Comparison of ENCODE assay signal across 9 mouse cellular contexts in the genomic region with DNA sequence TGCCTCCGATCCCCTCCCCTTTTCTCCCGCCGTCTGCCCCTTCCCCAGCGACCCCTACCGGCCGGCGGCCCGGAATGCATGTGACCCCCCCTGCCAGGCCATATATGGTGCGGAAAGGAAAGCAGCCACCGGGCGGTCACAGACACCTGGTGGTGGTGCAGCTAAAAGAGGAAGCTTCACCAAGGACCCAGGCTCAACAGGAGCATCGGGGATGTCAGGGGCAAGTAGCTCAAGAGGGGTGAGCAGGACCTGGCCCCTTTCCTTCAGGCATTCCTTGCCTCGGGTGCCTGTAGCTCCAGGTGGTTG. TPM values are rescaled to one million over a fixed set of nuclear protein-coding genes. Genes with fewer than 3 reads are reported as not detected.
DNase-seq lines count a peak whose midpoint lies in the region; ATAC-seq and TF ChIP-seq lines count a peak whose summit lies in the region.
"Not testable (repeated sequence)": the region's sequence is repeated elsewhere in the genome, so short reads cannot be mapped to it uniquely, and the experiment has no call there.
"Had no signal": no experiment of that assay in that cellular context is flagged by ENCODE, and none has a peak within 500 bp of the region (broad histone marks: within the 10 kb centered on the region; RNA-seq: fewer than 3 reads in every experiment).

No protein-coding gene starts in this region.

- TF ChIP-seq CTCF in lung, postnatal 0 days (IDR thresholded peaks at IDR 0.05): peak; percentile 29
- not testable (repeated sequence) for TF ChIP-seq CTCF in thymus, adult 2 months (IDR thresholded peaks at IDR 0.05; ENCODE audit: borderline replicate concordance, control insufficient read depth, extremely low read depth, insufficient read depth, low read length, poor library complexity)

- not testable (repeated sequence) for H3K27ac ChIP-seq in forebrain, embryonic 16.5 days (ENCODE audit: low read length); heart, embryonic 16.5 days (ENCODE audit: low read length); intestine, embryonic 16.5 days (ENCODE audit: low read length); limb, embryonic 10.5 days; lung, postnatal 0 days (ENCODE audit: low read length); neural tube, embryonic 15.5 days (replicated peaks); thymus, adult 2 months (ENCODE audit: control insufficient read depth, insufficient read depth, low read length)

- ATAC-seq in forebrain, embryonic 16.5 days; heart, embryonic 16.5 days (replicated peaks; ENCODE audit: extremely low read depth, insufficient read depth, low FRiP score); intestine, embryonic 16.5 days; lung, postnatal 0 days; neural tube, embryonic 15.5 days (ENCODE audit: low FRiP score): not testable (repeated sequence)

- not testable (repeated sequence) for H3K9ac ChIP-seq in forebrain, embryonic 16.5 days (replicated peaks; ENCODE audit: low read depth, low read length); heart, embryonic 16.5 days (ENCODE audit: low read length); intestine, embryonic 16.5 days (ENCODE audit: low read depth, low read length); lung, postnatal 0 days (replicated peaks; ENCODE audit: low read depth); neural tube, embryonic 15.5 days (replicated peaks)

- H3K27me3 ChIP-seq in forebrain, embryonic 16.5 days (replicated peaks; ENCODE audit: control insufficient read depth, insufficient read depth, low read length); heart, embryonic 16.5 days (ENCODE audit: control insufficient read depth, insufficient read depth, low read length); intestine, embryonic 16.5 days (replicated peaks; ENCODE audit: control insufficient read depth, insufficient read depth, low read length); limb, embryonic 10.5 days (ENCODE audit: low read depth, poor library complexity, severe bottlenecking); lung, postnatal 0 days (replicated peaks; ENCODE audit: insufficient read depth, low read length); neural tube, embryonic 15.5 days (replicated peaks); thymus, adult 2 months (ENCODE audit: control insufficient read depth, insufficient read depth, low read length): not testable (repeated sequence)

- not testable (repeated sequence) for H3K4me1 ChIP-seq in forebrain, embryonic 16.5 days (replicated peaks; ENCODE audit: control insufficient read depth, insufficient read depth, low read length); heart, embryonic 16.5 days (ENCODE audit: control insufficient read depth, insufficient read depth, low read length); intestine, embryonic 16.5 days (ENCODE audit: control insufficient read depth, insufficient read depth, low read length); limb, embryonic 10.5 days; lung, postnatal 0 days (ENCODE audit: insufficient read depth, low read depth, low read length); neural tube, embryonic 15.5 days; thymus, adult 2 months (replicated peaks; ENCODE audit: control insufficient read depth, insufficient read depth, low read length)

- not testable (repeated sequence) for TF ChIP-seq POLR2A in thymus, adult 2 months (IDR thresholded peaks at IDR 0.05; ENCODE audit: control insufficient read depth, extremely low read depth, insufficient read depth, low read length, poor library complexity)

- TF ChIP-seq EP300 in lung, postnatal 0 days (IDR thresholded peaks at IDR 0.05): not testable (repeated sequence)

- 3% methylated on average over 4 of the region's 13 CpGs for WGBS in forebrain, embryonic 16.5 days
- 0% methylated on average over 4 of the region's 13 CpGs for WGBS in heart, embryonic 16.5 days
- WGBS in intestine, embryonic 16.5 days: 5% methylated on average over 5 of the region's 13 CpGs
- WGBS in limb, embryonic 10.5 days: 6% methylated on average over 5 of the region's 13 CpGs
- 0% methylated on average over 4 of the region's 13 CpGs for WGBS in lung, postnatal 0 days
- 0% methylated on average over 3 of the region's 13 CpGs for WGBS in neural tube, embryonic 15.5 days
- WGBS in thymus, adult 2 months: 0% methylated on average over 4 of the region's 13 CpGs

- peak overlapping the region; percentile 39 for H3K4me3 ChIP-seq in forebrain, embryonic 16.5 days (replicated peaks; ENCODE audit: low read length)
- peak overlapping the region; percentile 47 for H3K4me3 ChIP-seq in heart, embryonic 16.5 days (ENCODE audit: low read length)
- H3K4me3 ChIP-seq in intestine, embryonic 16.5 days (ENCODE audit: low read length): peak overlapping the region; percentile 41
- peak overlapping the region; percentile 48 for H3K4me3 ChIP-seq in limb, embryonic 10.5 days
- H3K4me3 ChIP-seq in lung, postnatal 0 days (ENCODE audit: low read depth, low read length): not testable (repeated sequence)
- H3K4me3 ChIP-seq in neural tube, embryonic 15.5 days (replicated peaks): peak overlapping the region; percentile 46
- peak overlapping the region; percentile 25 for H3K4me3 ChIP-seq in thymus, adult 2 months (ENCODE audit: control insufficient read depth, insufficient read depth, low read length)

- peak; percentile 1 to 5 for DNase-seq in cerebellum, postnatal 36 days
- not testable (repeated sequence) for DNase-seq in limb, embryonic 10.5 days (ENCODE audit: low spot score); lung, postnatal 0 days (ENCODE audit: low spot score)
- DNase-seq in thymus, adult 2 months: peak; percentile 17

- H3K9me3 ChIP-seq in forebrain, embryonic 16.5 days (ENCODE audit: control insufficient read depth, low read length); heart, embryonic 16.5 days (replicated peaks; ENCODE audit: control insufficient read depth, low read length); intestine, embryonic 16.5 days (ENCODE audit: control insufficient read depth, low read length); limb, embryonic 10.5 days (replicated peaks); lung, postnatal 0 days (ENCODE audit: low read length); neural tube, embryonic 15.5 days (replicated peaks): not testable (repeated sequence)

- not testable (repeated sequence) for H3K36me3 ChIP-seq in forebrain, embryonic 16.5 days (ENCODE audit: control insufficient read depth, insufficient read depth); heart, embryonic 16.5 days (ENCODE audit: control insufficient read depth, insufficient read depth); intestine, embryonic 16.5 days (ENCODE audit: control insufficient read depth, insufficient read depth, low read length); limb, embryonic 10.5 days; lung, postnatal 0 days (ENCODE audit: insufficient read depth, low read length); neural tube, embryonic 15.5 days; thymus, adult 2 months (ENCODE audit: control insufficient read depth, insufficient read depth, low read length)

- not testable (repeated sequence) for H3K4me2 ChIP-seq in forebrain, embryonic 16.5 days (ENCODE audit: low read length); heart, embryonic 16.5 days (ENCODE audit: low read depth, low read length); intestine, embryonic 16.5 days (ENCODE audit: low read depth, low read length)
- H3K4me2 ChIP-seq in lung, postnatal 0 days (replicated peaks; ENCODE audit: low read depth, low read length): peak overlapping the region; percentile 42
- peak overlapping the region; percentile 54 for H3K4me2 ChIP-seq in neural tube, embryonic 15.5 days

RNA-seq across cellular contexts. Expression of a gene that starts 15.1 kb away (rescaled TPM):
- polyA plus RNA-seq in forebrain, embryonic 16.5 days (2015; fragmentation: Nextera tagmentation; extraction: Ambion mirVana): 11.5 and 16.2 TPM in 2 replicates
- polyA plus RNA-seq in heart, embryonic 16.5 days (2015; fragmentation: Nextera tagmentation; extraction: Ambion mirVana): 6.1 and 10.1 TPM in 2 replicates
- polyA plus RNA-seq in intestine, embryonic 16.5 days (2015; fragmentation: Nextera tagmentation; extraction: Ambion mirVana): 1.8 and 2.2 TPM in 2 replicates
- 4.7 and 4.9 TPM in 2 replicates for polyA plus RNA-seq in limb, embryonic 10.5 days (2016; fragmentation: Nextera tagmentation; extraction: Ambion mirVana)
- 0.92 and 1.2 TPM in 2 replicates for polyA plus RNA-seq in lung, postnatal 0 days (2015; fragmentation: Nextera tagmentation; extraction: Ambion mirVana)
- 15.3 and 17.3 TPM in 2 replicates for polyA plus RNA-seq in neural tube, embryonic 15.5 days (2015; fragmentation: Nextera tagmentation; extraction: Ambion mirVana)
- 0.62 and 0.89 TPM in 2 replicates for polyA plus RNA-seq in thymus, adult 2 months (2012; rRNA removed)
- polyA plus RNA-seq: liver, adult 2 months had no signal

RNA-seq across cellular contexts. Expression of a gene that starts 17.0 kb away (rescaled TPM):
- polyA plus RNA-seq in forebrain, embryonic 16.5 days (2015; fragmentation: Nextera tagmentation; extraction: Ambion mirVana): not detected in 2 replicates
- polyA plus RNA-seq in heart, embryonic 16.5 days (2015; fragmentation: Nextera tagmentation; extraction: Ambion mirVana): not detected in 2 replicates
- not detected in 2 replicates for polyA plus RNA-seq in intestine, embryonic 16.5 days (2015; fragmentation: Nextera tagmentation; extraction: Ambion mirVana)
- polyA plus RNA-seq in limb, embryonic 10.5 days (2016; fragmentation: Nextera tagmentation; extraction: Ambion mirVana): not detected in 2 replicates
- not detected in 2 replicates for polyA plus RNA-seq in lung, postnatal 0 days (2015; fragmentation: Nextera tagmentation; extraction: Ambion mirVana)
- not detected in 2 replicates for polyA plus RNA-seq in neural tube, embryonic 15.5 days (2015; fragmentation: Nextera tagmentation; extraction: Ambion mirVana)
- polyA plus RNA-seq in thymus, adult 2 months (2012; rRNA removed): not detected in 2 replicates
- polyA plus RNA-seq: liver, adult 2 months had no signal

RNA-seq across cellular contexts. Expression of a gene that starts 37.1 kb away (rescaled TPM):
- polyA plus RNA-seq in forebrain, embryonic 16.5 days (2015; fragmentation: Nextera tagmentation; extraction: Ambion mirVana): not detected in 2 replicates
- polyA plus RNA-seq in heart, embryonic 16.5 days (2015; fragmentation: Nextera tagmentation; extraction: Ambion mirVana): not detected in 2 replicates
- polyA plus RNA-seq in intestine, embryonic 16.5 days (2015; fragmentation: Nextera tagmentation; extraction: Ambion mirVana): not detected in 2 replicates
- not detected in 2 replicates for polyA plus RNA-seq in limb, embryonic 10.5 days (2016; fragmentation: Nextera tagmentation; extraction: Ambion mirVana)
- polyA plus RNA-seq in lung, postnatal 0 days (2015; fragmentation: Nextera tagmentation; extraction: Ambion mirVana): not detected in 2 replicates
- 0.28 TPM in 1 of 2 replicates, not detected in the other for polyA plus RNA-seq in neural tube, embryonic 15.5 days (2015; fragmentation: Nextera tagmentation; extraction: Ambion mirVana)
- not detected in 2 replicates for polyA plus RNA-seq in thymus, adult 2 months (2012; rRNA removed)
- polyA plus RNA-seq: liver, adult 2 months had no signal
